Mouse (Mus musculus) hematopoietic stem cell, adult 5-6 weeks (primary cell): ENCODE results near the gene Shbg. TPM values are rescaled to one million over a fixed set of nuclear protein-coding genes. Genes with fewer than 3 reads are reported as not detected.

Experiments
- ATAC-seq, 2 experiments: fragments of 125-278 bp in 1 of 2; replicated peaks in 1 of 2; 2 replicates each; pipeline ENCODE4 v1.8.0; 2016 to 2017; ENCODE audit warnings: inconsistent platforms in 2 of 2, mild to moderate bottlenecking in 2 of 2, moderate number of reproducible peaks in 2 of 2, low read depth in 1 of 2, moderate TSS enrichment in 1 of 2; ENCODE audit not compliant: low FRiP score in 2 of 2, poor library complexity in 2 of 2, severe bottlenecking in 2 of 2, insufficient read depth in 1 of 2, low TSS enrichment in 1 of 2
- total RNA-seq: library from RNA; stranded (forward); fragments of 172-1452, 232-1000 nt; gene quantifications from 2 replicates; pipeline ENCODE4 v1.2.3, GENCODE M21; 2017

Shbg gene
- total RNA-seq, 1 experiment from 2014 or later = not detected

- no peak for ATAC-seq
Observed at GRCm38 (mm10) chr11:69606491-69606795, 11.3 kb downstream of the Shbg start.

GRCm38 (mm10) chr11:69605726-69606490, 11.8 kb downstream of the Shbg start, which contains the start of gene Atp1b2:
TSS of gene Atp1b2 (minus strand) at chr11:69605942.
- peak; percentile 69 to 75 for ATAC-seq

- ATAC-seq = peak in 1 of 2 experiments; percentile 16; a peak in 1 of 4 replicates
Observed at GRCm38 (mm10) chr11:69604795-69605664, 12.7 kb downstream of the Shbg start.

- ATAC-seq = no peak
Observed at GRCm38 (mm10) chr11:69604347-69604746, 13.4 kb downstream of the Shbg start.

- no peak for ATAC-seq
Observed at GRCm38 (mm10) chr11:69603516-69603915, 14.2 kb downstream of the Shbg start.

- no peak for ATAC-seq
Observed at GRCm38 (mm10) chr11:69601768-69602167, 15.9 kb downstream of the Shbg start.

GRCm38 (mm10) chr11:69600098-69600497, 17.6 kb downstream of the Shbg start:
- ATAC-seq = no peak

GRCm38 (mm10) chr11:69599436-69599835, 18.3 kb downstream of the Shbg start:
- no peak for ATAC-seq

GRCm38 (mm10) chr11:69594853-69595252, 22.9 kb downstream of the Shbg start:
- no peak for ATAC-seq

- no peak for ATAC-seq
Observed at GRCm38 (mm10) chr11:69592799-69593198, 24.9 kb downstream of the Shbg start.

- ATAC-seq = no peak
Observed at GRCm38 (mm10) chr11:69591899-69592637, 25.6 kb downstream of the Shbg start.

- no peak for ATAC-seq
Observed at GRCm38 (mm10) chr11:69591424-69591823, 26.3 kb downstream of the Shbg start.

GRCm38 (mm10) chr11:69590622-69591021, 27.1 kb downstream of the Shbg start:
- ATAC-seq = no peak

- ATAC-seq = no peak
Observed at GRCm38 (mm10) chr11:69589207-69589834, 28.4 kb downstream of the Shbg start.

GRCm38 (mm10) chr11:69585718-69586325, 31.9 kb downstream of the Shbg start:
- peak; percentile 57 to 61; a peak in 3 of 4 replicates for ATAC-seq

- ATAC-seq = no peak
Observed at GRCm38 (mm10) chr11:69584937-69585336, 32.8 kb downstream of the Shbg start.

- no peak for ATAC-seq
Observed at GRCm38 (mm10) chr11:69584008-69584407, 33.7 kb downstream of the Shbg start.
